Mouse (Mus musculus): Measurements from ENCODE around the gene Rapgef5. TPM values are rescaled to one million over a fixed set of nuclear protein-coding genes. Genes with fewer than 3 reads are reported as not detected.

Rapgef5 gene
- polyA plus RNA-seq, 1 experiment = 56.6 TPM

- no peak for DNase-seq (ENCODE audit: extremely low spot score in 1 of 2, low spot score in 1 of 2)
Measured at GRCm38 (mm10) chr12:117598190-117598589, 81.9 kb downstream of the Rapgef5 start.

- no peak for DNase-seq (ENCODE audit: extremely low spot score in 1 of 2, low spot score in 1 of 2)
Measured at GRCm38 (mm10) chr12:117605966-117606365, 89.7 kb downstream of the Rapgef5 start.

DNA sequence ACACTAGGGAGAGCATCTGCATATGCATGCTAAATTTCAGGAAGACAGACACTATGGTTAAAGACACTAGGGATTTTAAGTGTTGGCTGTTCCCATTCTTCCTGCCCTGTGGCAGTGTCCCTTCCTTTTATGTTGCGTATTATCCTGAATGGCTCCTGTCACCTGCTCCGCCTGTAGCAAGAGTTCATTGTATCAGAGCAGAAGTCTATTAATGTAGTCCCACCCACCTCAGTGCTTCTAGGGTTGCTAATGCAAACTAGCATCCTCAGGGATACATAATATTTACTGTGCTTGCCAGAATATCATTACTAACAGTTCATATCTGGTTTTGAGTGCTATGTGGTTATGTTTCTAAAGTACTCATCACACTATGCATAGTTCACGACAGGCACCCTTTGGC lies 96.4 kb downstream of the Rapgef5 start:
- no peak for DNase-seq (ENCODE audit: extremely low spot score in 1 of 2, low spot score in 1 of 2)

- no peak for DNase-seq (ENCODE audit: extremely low spot score in 1 of 2, low spot score in 1 of 2)
Measured at GRCm38 (mm10) chr12:117619523-117620023, 103.3 kb downstream of the Rapgef5 start.

GRCm38 (mm10) chr12:117622972-117623371 lies 106.7 kb downstream of the Rapgef5 start:
- no peak for DNase-seq (ENCODE audit: extremely low spot score in 1 of 2, low spot score in 1 of 2)

- no peak for DNase-seq (ENCODE audit: extremely low spot score in 1 of 2, low spot score in 1 of 2)
Measured at GRCm38 (mm10) chr12:117627311-117627710, 111.0 kb downstream of the Rapgef5 start.

GRCm38 (mm10) chr12:117628321-117629093 lies 112.2 kb downstream of the Rapgef5 start:
- DNase-seq (ENCODE audit: extremely low spot score in 1 of 2, low spot score in 1 of 2) = no peak

- no peak for DNase-seq (ENCODE audit: extremely low spot score in 1 of 2, low spot score in 1 of 2)
Measured at GRCm38 (mm10) chr12:117632133-117632532, 115.9 kb downstream of the Rapgef5 start.

DNA sequence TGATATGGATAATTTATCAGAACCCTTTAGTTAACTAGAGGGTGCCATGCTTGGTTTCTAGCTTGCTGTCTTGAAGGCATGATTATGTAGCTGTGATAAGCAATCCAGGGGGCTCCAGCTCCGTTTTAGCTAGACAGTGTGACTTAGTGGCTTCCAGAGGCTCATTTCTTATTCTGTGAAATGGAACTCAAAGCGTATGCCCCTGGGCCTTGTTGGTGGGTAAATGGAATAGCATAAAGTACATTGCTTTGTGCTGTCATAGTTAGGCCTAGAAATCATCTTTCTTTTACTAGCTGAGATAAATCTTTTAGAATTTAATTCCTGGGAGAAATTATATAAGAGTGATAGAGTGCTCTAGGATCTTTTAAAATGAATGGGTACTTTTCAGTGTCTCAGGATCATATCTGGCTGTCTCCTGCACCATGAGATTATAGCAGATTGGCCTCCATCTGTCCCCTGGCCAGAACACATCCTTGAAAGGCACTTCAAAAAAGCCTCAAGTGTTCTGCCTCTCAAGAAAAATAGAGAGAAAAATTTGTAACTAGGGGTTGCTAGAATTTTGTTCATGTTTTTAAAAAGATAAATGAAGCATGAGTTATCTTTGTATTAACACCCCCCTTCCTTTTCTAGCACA lies 120.0 kb downstream of the Rapgef5 start:
- DNase-seq (ENCODE audit: extremely low spot score in 1 of 2, low spot score in 1 of 2) = no peak

DNA sequence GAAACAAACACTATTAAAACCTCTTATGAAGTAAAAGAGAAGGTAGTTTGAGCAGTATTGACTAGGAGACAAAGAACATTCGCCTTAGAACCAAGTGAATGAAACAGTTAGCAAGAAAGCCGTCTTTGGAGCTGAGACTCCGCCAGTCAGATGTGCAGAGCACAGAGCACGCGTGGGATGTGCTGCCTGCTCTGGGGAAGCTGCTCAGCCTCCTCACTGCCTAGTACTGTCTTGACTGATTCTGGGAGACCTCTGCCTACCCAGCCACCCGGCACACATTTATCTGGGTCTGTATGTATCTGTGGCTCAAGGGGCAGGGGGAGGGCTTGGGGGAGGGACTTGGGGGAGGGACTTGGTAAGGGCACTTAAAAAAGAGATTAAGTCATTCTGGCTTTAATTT lies 120.7 kb downstream of the Rapgef5 start:
- DNase-seq (ENCODE audit: extremely low spot score in 1 of 2, low spot score in 1 of 2) = peak; percentile 41 to 75

- DNase-seq (ENCODE audit: extremely low spot score in 1 of 2, low spot score in 1 of 2) = no peak
Measured at GRCm38 (mm10) chr12:117638833-117639232, 122.6 kb downstream of the Rapgef5 start.

DNA sequence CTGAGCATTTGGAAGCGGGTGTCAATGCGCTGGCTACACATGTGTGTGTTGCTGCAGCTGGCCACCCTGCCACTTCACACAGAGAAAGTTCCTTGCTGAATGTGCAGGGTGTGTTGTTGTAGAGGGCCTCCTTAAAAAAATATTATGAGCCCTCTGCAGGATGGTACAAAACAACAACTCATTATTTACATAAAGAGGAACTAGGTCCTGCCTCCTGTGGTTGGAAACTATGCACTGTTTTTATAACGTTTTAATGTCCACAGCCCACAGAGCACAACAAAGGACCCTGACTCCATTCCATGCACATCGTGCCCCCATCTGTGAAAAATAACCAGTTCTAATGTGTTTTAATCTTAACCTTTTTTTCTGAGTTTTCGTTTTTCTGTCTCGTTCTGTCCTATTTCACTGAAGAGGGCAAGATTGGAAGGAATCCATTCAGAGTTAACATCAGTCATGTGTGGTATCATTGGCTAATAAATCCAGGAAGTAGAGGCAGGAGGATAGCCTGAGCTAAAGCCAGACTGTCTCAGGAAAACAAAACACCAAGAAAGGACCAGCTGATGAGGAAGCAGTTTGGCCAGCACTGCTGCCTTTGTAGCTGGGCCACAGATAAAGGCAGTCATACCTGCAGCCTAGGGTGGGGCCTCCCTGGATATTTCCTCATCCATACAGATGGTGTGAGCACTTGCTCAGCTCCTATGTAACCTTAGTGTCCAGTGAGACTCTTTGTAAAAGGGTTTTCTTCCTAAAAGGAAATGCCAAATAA lies 123.3 kb downstream of the Rapgef5 start:
- DNase-seq (ENCODE audit: extremely low spot score in 1 of 2, low spot score in 1 of 2) = no peak

- no peak for DNase-seq (ENCODE audit: extremely low spot score in 1 of 2, low spot score in 1 of 2)
Measured at GRCm38 (mm10) chr12:117642512-117642911, 126.2 kb downstream of the Rapgef5 start.

GRCm38 (mm10) chr12:117645771-117646170 lies 129.5 kb downstream of the Rapgef5 start:
- DNase-seq (ENCODE audit: extremely low spot score in 1 of 2, low spot score in 1 of 2) = peak in 1 of 2 experiments; percentile 37

DNA sequence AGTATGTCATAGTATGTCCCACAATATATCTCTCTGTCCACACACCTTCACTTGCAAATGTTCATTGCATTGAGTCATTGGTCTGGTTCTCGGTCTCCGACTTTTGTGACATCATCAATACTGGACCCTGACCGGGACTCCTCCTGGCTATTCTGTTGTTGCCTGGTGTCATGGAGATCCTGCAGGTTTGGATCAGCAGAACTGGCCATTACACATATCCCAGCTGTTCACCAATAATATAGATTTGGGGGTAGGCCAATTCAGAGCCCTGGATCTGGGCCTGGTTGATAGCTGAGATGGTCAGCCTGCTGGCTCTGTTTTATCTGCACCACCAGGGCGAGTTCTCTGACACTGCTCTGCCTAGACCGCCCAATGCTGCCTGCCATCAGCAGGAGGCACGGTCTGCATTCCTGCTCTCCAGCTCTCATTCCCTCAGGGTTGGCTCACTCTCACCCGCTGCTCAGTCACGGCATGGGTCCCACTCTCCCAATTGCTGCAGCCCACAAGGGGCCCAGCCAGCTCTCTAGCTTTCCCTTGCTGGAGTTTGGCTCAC lies 137.7 kb downstream of the Rapgef5 start:
- no peak for DNase-seq (ENCODE audit: extremely low spot score in 1 of 2, low spot score in 1 of 2)

DNA sequence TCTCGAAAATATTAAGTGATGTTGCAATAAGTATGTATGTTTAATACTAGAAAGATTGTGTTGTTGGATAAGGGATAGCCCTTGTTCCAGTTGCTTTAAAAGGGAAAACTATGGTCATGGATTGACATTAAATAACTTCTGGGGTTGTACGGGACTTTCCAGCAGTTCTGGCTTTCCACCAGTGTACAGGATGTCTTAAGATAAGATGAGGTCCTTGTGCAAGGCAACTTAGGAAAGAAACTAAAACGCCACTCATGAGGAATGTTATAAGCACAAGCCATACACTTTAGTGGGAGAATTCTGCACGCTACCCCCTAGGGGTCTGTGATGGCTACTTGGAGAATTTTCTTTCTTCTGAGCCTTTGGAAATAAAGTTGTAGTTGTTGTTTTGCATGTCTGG lies 140.7 kb downstream of the Rapgef5 start:
- DNase-seq (ENCODE audit: extremely low spot score in 1 of 2, low spot score in 1 of 2) = no peak

DNA sequence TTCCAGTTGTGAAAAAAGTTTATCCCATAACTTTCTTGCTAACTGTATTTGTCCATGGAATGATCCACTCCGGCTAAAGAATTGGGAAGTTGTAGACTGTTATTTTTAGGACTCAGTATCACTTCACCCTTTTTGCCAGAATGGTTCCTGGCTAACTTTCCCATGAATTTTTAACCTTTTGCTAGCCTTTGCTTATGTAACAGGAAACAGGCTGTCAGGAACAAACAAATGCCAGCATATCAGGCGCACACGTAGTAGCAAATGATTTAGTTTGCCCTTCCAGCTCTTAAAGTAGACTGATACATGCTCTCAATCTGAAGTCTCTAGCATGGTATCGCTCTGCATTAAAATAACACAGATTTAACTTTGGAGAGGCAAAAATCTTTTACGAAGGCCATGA lies 141.5 kb downstream of the Rapgef5 start:
- no peak for DNase-seq (ENCODE audit: extremely low spot score in 1 of 2, low spot score in 1 of 2)

GRCm38 (mm10) chr12:117658821-117659220 lies 142.5 kb downstream of the Rapgef5 start:
- DNase-seq (ENCODE audit: extremely low spot score in 1 of 2, low spot score in 1 of 2) = no peak

DNA sequence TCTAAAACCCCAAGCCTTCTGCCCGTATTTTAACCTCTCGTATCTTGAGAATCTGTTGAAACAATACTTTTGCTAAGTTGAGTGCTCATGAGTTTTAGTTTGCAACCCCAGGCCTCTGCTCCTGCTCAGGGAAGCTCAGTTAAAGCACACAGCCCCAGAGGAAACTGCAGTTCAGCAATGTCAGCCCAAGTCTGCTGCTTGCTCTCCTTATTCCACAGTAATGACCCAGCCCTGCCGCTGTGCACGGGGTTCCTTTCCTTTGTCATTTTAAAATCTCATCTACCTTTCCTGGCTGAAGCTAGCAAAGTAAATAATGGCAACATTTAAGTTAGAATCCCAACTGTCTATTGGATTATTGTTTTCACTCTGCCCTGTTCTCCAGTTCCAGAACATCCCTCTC lies 144.1 kb downstream of the Rapgef5 start:
- DNase-seq (ENCODE audit: extremely low spot score in 1 of 2, low spot score in 1 of 2) = no peak

GRCm38 (mm10) chr12:117661871-117662270 lies 145.6 kb downstream of the Rapgef5 start:
- DNase-seq (ENCODE audit: extremely low spot score in 1 of 2, low spot score in 1 of 2) = peak in 1 of 2 experiments; percentile 45

DNA sequence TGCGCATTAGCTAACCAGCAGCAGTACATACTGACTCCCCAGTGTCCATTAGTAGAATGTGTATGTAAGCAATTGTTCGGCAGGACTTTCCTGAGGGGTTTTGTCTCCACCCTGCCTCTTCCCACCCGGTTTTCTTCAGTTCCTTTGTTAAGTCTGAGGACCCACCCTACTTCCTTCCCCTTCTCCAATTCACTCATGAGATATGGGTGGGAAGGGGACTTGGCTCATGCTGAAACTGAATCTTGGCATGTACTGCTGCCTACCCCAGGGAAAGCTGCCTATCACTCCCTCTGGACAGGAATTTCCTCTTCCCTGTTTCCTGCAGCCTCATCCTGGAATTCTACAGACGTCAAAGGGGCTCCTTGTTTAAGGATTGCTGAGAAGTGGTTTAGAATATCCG lies 147.4 kb downstream of the Rapgef5 start:
- no peak for DNase-seq (ENCODE audit: extremely low spot score in 1 of 2, low spot score in 1 of 2)

All from frontal cortex, adult 2 months (tissue).